Mouse (Mus musculus): ENCODE measurements around the gene Cnn3. TPM values are rescaled to one million over a fixed set of nuclear protein-coding genes. Genes with fewer than 3 reads are reported as not detected.
A peak's percentile ranks its signal among the peaks of the same experiment; 100 is the strongest.

The Cnn3 gene
- total and polyA plus RNA-seq, 3 experiments, result 182 to 367 (median 282) TPM

DNA sequence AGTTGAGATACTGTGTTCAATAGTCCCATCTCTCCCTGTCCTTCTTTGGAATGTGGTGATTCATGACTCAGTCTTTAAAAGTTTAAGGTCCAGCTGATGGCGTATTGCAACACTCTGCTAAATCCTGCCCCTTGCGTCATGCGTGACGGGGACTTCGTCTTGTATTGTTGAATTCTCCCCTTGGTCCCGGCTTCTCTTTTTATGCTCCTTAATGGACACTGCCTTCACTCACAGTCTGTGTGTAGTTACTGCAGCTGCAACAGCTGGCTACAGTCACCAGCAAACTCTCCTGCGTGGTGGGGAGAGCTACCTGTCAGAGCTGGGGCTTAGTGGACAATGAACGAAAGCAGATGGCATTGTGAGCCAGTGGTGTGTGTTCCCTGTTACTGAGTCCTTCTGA is 23.2 kb downstream of the Cnn3 start:
- peak; percentile 82 for DNase-seq

DNA sequence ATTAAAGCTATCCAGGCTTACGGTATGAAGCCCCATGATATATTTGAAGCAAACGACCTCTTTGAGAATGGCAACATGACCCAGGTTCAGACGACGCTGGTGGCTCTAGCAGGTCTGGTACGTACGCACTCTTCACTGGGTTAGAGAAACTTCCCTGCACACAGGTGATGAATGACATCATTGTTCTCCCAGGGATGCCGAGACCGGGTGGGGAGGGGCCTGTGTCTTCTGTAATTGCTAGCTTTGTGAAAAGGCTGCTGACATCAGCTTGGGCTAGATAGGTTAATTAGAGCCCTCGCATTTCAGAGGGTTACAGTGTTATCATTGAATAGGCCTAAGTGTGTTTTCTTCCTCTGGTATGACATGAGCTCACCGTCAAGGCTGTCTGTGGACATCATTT is 25.1 kb downstream of the Cnn3 start:
- DNase-seq, result no peak

DNA sequence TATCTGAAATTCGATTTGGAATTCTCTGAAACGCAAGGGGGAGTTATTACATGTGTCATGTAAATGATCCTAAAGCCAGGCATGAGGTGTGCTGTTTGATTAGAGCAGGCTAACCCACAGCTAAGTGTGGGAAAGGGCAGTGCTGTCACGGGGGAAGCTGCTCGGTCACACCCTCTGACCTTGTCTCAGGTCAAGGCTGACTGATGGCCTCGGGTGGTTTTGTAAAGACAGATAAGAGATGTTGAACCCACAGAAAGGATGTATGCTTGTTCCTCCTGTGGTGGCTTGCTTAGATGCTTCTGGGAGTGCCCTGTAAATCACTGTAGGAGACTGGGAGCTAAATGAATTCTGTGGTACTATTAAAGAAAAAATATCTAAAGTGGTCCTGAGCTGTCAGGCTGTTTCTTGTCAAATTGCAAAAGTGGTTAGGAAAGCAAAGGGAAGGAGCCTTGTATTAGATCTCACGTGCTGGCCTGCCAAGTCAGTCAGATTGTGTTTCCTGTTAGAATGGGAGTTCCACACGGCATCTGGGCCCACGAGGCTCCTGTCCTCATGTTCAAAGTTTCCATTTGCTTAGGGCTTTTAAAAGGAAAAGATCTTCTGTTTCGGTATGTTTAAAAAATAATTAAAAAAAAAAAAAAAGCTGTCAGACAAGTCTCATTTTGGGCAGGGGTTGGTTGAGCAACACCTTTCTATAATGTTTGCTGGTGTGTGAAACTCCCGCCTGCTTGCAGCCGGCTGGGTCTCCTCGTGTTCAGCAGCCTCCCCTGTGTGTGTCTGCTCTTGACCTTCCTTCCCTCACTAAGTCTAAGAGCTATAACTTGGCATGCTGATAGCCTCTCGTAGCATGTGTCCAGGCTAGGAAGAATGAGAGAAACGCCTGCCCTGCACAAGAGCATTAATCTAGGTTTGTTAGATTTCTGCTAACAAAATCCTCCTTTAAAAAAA is 32.5 kb downstream of the Cnn3 start:
- DNase-seq, result no peak

DNA sequence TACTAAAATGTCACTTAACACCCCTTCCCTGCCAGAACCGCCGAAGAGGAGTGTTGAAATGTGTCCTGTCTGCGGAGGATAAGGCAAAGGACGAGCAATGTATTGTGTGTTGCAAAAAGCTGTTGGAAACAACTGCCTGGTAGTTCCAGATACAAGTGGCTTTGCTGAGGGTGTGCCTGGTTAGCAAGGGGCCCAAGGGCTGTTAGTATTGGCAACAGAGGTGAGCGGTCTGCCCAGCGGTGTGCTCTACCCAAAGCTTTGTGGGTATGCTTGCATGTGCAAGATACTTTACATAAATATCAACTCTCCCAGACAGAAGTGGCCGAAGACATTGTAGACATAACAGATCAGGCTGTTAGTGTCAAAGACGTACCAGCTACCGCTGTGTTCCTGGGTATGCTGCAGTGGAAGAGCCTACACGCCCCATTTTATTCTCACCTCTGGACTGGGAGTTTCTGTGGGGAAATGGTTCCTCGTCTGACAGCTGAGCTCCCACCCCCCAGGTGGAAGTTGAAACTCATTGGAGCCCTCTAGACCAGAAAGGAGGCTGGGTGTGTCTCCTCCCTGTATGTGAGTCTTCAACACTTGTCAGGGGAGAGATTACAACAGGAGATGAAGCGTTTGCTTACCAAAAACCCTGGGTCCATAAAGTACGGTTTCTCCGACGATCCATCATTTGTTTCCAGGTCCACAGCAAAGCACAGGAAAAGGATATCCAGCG is 34.3 kb downstream of the Cnn3 start:
- DNase-seq, result no peak

GRCm38 (mm10) chr3:121461477-121461876 is 35.2 kb downstream of the Cnn3 start:
- no peak for DNase-seq

GRCm38 (mm10) chr3:121462782-121463181 is 36.5 kb downstream of the Cnn3 start:
- no peak for DNase-seq

DNA sequence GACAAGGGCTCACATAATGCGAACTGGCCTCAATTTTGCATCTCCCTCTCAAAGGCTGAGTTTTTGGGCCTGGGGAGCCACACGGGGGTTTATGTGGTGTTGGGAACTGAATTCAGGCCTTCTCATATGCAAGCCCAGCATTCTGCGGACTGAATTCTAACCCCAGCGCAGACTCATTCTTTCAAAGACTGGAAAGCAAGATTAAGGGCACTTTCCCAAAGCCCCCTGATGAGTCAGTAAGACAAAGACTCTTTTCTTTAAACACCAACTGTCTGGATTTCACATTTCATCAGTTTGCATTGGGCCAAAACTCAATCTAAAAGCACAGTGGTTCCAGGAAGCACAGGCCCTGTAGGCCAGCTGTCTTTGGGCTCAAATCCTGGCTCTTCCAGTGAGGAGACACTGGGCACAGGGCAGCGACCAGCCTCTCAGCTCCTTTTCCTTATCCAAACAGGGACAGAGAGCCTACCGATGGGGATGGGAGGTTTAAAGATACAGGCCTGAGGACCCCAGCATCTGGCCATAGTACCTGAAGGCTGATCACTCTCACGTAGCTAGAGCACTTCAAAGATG is 38.5 kb downstream of the Cnn3 start:
- DNase-seq, result no peak

- DNase-seq, result no peak
Measured at GRCm38 (mm10) chr3:121465795-121466194, 39.5 kb downstream of the Cnn3 start.

GRCm38 (mm10) chr3:121467094-121467552 is 40.8 kb downstream of the Cnn3 start:
- DNase-seq, result no peak

DNA sequence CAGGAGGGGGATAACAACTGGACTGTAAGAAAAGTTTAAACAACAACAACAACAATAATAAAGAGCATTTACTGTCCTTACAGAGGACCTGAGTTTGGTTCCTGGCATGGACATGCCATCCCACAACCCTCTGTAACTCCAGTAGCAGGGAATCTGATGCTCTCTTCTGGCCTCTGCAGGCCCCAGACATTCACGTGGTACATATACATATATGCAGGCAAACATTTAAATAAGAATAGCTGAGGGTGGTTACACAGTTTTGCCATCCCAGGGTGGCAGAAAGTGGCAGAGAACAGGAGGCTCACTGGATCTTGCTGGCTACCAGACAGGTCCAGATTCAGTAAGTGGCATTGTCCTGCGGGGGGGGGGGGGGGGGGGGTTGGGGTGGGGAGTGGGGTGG is 41.8 kb downstream of the Cnn3 start:
- DNase-seq, result no peak

- no peak for DNase-seq
Measured at GRCm38 (mm10) chr3:121469185-121469975, 43.1 kb downstream of the Cnn3 start.

DNA sequence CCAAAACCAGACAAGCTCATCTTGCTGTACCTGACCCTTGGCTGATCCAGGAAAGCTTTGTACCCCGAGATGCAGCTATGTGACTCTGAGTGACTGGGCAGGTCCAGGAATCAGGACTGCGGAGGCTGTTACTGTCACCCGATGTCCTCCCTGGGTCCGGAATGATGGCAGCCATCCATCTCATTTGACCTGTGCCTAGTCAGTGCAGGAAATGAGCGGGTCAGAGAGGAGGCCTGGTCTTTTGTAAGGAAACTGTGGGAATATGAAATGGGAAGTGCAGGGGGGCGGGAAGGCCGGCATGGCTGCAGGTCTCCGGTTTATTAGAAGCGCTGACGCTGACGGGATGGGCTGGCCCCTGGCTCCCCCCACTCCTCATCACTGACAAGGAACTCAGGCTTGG is 45.4 kb downstream of the Cnn3 start:
- peak; percentile 45 for DNase-seq

- no peak for DNase-seq
Measured at GRCm38 (mm10) chr3:121474738-121475137, 48.4 kb downstream of the Cnn3 start.

DNA sequence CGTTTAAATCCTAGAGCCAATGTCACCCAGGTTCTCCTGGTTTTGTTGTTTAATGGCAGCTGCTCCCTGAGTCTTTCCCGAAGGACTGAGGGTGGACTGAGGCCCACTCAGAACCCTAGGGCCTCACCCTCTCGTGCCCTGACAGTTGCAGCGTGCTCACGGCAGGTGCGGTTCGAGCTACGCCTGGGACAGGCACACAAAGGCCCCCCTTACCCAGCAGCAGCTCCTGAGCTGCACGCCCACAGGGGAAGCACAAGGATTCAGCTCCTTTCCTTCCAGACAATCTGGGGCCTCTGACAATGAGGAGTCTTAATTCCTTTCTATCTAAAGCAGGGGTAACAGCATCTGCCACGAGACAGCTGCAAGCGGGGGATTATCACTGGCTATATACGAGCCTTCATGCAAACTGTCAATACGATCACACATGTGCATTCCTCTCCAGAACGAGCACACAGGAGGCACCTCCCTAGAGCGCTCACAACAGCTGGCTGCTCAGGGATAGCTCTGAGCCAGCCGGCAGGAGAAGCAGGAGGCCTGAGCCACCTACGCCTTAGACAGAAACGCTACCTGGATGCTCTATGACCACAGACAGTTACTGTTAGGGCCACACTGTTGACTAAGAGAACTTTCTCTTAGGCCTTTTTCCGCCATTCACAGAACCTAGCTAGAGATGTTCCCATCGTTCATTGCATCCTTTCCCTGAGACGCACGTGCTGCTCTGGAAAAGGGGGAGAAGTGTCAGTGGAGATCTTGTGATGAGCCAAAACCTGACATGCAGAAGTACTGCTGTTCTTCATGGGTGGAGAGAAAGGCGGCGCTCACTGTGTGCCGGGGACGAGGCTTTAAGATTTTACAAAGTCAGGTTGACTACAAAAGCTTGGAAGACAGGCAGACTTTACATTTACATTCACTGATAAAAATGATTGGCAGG is 54.0 kb downstream of the Cnn3 start:
- no peak for DNase-seq

- no peak for DNase-seq
Measured at GRCm38 (mm10) chr3:121480961-121481436, 54.7 kb downstream of the Cnn3 start.

- no peak for DNase-seq
Measured at GRCm38 (mm10) chr3:121481564-121481963, 55.3 kb downstream of the Cnn3 start.

GRCm38 (mm10) chr3:121483266-121484161 is 57.2 kb downstream of the Cnn3 start:
- peak; percentile 65 for DNase-seq

DNA sequence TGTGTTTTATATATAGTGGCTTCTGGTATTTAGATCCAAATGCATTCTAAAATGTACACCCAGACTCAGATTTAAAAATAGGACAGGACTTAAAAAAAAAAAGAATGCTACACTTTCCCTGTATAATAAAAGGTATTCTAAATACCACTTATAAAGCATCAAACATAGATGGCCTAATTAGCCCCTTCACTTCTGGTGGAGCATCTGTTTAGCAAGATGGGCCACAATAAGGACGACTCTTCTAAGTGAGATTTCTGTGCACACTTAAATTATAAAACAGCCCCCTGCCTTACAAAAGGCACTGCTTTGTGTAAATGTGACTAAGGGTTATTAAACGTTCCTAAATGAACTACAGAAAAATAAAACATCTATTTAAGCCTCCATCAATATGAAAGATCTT is 58.9 kb downstream of the Cnn3 start:
- DNase-seq, result no peak

DNA sequence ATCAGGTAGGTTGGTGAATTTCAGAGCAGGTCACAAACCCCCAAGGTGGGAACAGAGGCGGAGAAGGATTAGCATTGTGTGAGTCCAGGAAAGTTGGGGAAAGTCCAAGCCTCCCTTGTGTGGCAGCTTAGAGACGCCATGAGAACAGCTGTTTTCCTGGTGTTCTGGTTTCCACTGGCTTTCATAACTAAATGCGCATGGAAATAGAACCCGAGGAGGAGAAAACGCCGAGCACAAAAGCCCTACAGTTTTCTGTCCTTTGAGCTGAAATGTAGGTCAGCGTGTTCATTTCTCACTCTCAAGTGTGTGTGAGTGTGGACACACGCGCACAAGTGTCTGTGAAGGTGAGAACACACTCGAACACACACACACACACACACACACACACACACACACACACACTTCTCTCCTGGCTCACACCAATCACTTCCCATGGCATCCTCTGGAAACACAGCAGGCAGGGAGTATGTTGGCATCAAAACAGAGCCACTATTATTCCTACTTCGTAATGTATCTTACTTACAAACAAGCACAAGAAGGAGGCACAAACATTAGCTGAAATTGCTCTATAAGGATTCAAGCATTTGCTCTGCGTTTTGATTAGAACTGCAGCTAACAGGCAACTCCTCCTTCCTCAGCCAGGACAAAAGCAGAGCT is 63.3 kb downstream of the Cnn3 start:
- no peak for DNase-seq

Data from adrenal gland, adult 2 months (tissue).